Mouse (Mus musculus): ENCODE data around the gene Mapkapk2.

DNA sequence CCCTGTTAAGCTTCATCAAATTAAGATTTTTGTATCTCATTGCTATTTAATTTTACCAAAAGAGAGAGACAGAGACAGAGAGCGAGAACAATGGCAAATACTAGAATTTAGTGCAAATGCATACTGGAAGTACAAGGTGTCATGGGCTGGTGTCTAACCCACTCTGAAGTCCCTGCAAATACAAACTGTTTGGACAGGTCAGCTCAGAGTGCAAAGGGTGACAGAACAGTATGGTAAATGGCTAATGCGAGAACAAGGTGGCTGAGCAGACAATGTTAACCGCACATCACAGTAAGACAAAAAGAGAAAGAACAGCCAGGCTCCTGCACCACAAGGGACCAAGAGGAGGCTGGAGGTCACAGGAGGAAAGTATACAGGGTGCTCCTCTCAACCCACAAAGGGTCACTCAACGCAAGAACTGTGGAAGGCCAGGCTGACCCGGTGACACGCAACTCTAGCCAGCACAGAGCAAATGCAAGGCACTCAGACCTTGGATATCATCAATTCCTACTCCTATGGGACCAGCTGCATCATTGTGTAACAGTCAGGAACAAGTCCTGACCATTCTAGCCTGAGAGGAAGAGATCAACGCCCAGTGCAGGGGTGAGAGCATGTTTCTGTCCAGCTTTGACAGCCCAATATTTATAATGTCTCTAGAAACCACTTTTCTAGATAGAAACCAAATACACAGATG, 22.4 kb downstream of the Mapkapk2 start:
- no peak for TF ChIP-seq CTCF (IDR thresholded peaks at IDR 0.05)
- TF ChIP-seq POLR2A (IDR thresholded peaks at IDR 0.05; ENCODE audit: insufficient read depth, low read depth, low read length) = no peak
